Mouse (Mus musculus): ENCODE results near the gene Nop16.
"Not testable (repeated sequence)": the region's sequence is repeated elsewhere in the genome, so short reads cannot be mapped to it uniquely, and the experiment has no call there.

DNA sequence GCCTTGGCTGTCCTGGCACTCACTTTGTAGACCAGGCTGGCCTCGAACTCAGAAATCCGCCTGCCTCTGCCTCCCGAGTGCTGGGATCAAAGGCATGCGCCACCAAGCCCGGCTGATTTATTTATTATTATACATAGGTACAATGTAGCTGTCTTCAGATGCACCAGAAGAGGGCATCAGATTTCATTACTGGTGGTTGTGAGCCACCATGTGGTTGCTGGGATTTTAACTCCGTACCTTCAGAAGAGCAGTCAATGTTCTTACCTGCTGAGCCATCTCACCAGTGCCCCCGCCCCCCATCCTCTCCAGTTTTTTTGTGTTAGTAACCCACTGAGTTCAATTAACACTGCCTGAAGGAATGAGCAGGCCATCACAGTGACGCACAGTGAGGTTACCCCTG, 23.3 kb upstream of the Nop16 start:
- TF ChIP-seq CTCF (IDR thresholded peaks at IDR 0.05; ENCODE audit: low read depth, low read length); GATA1 (IDR thresholded peaks at IDR 0.05; ENCODE audit: borderline replicate concordance, low read length): not testable (repeated sequence)

All from G1E (cell line).